Mouse (Mus musculus): ENCODE measurements around the gene Ank3.
A peak's percentile ranks its signal among the peaks of the same experiment; 100 is the strongest.

Ank3 gene

DNA sequence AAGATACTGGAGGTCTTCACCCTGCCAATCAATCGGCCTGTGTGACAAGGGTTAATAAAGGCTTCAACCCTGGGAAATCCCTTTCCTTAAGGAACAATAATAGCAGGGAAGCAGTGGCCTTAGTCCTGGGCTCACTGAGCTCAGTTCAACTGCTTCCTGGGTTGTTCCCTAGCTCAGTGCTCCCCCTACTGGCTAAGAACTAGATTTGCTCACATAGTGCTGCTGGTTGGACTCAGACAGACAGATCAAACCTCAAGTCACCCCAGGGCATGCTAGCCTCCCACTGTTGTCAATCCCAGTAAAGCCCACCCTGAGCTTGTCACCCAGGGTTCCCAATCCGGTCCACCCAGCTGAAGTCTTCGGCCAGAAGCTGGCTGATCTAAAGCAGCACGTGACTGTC, 447.2 kb downstream of the Ank3 start:
- peak; percentile 89 for DNase-seq (ENCODE audit: low spot score)

- peak; percentile 20 for DNase-seq (ENCODE audit: low spot score)
Measured at GRCm38 (mm10) chr10:69852366-69853091, 454.0 kb downstream of the Ank3 start.

- DNase-seq (ENCODE audit: low spot score): no peak
Measured at GRCm38 (mm10) chr10:69854587-69855185, 456.1 kb downstream of the Ank3 start.

DNA sequence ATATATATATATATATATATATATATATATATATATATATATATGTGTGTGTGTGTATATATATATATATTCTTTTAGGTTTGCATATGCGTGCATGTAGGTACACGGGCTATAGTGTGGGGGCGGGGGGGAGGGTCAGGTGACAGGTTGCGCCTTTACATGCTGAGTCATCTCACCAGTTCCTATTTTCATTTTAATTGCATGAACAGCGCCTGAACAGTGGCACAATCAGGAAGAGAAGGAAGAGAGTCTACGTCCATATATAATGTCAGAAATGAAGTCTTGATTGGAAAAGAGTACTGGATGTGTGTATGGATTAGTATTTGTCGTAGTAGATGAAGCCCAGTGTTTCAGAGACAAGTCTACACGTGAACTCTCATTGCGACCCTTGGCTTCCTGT, 459.4 kb downstream of the Ank3 start:
- DNase-seq (ENCODE audit: low spot score): no peak

GRCm38 (mm10) chr10:69858897-69859605, 460.5 kb downstream of the Ank3 start:
- DNase-seq (ENCODE audit: low spot score): peak; percentile 8

DNA sequence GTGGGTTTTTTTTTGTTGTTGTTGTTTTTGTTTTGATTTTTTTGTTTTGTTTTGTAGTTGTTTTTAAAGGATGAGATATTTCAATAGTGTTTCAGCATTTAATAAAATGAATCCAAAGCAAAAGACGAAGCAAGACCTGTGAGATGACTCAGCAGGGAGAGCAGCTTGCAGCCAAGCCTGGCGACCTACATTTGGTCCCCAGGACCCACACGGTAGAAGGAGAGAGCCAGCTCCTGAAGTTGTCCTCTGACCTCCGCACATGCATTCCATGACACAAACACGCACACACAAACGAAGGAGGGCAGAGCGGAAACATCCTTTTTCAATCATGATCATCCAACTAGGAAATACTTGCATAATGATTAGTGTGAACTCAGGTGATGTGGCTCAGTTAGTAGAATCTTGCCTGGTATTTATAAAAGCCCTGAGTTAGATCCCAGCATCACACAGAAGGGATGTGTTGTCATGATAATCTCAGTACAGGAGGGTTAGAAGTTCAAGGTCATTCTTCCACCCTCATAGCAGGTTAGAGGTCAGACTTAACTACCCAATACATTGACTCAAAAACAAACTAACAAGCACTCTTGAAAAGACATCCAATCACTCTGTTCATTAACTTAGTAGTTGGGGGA, 461.4 kb downstream of the Ank3 start:
- DNase-seq (ENCODE audit: low spot score): no peak

DNA sequence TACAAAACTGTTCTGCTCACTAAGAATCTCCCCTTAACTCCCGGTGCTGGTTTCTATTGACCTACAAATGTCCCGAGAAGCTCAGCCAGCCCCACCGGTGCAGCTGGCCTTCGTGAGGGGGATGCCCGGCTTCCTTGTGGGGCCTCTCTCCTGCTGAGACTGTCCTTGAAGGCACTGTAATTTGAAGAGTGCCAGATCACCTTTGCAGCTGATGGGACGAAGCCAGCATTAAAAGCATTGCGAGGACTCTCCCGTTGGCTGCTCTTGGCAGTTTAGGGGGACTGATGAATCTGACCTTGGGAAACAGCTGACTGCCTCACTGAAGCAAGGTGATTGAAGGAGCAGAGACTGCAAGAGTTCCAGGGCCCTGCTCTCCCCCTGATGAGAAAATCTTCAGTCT, 464.3 kb downstream of the Ank3 start:
- no peak for DNase-seq (ENCODE audit: low spot score)

- DNase-seq (ENCODE audit: low spot score): peak; percentile 84
Measured at GRCm38 (mm10) chr10:69870348-69870747, 471.8 kb downstream of the Ank3 start.

- no peak for DNase-seq (ENCODE audit: low spot score)
Measured at GRCm38 (mm10) chr10:69870947-69871346, 472.4 kb downstream of the Ank3 start.

GRCm38 (mm10) chr10:69872182-69872741, 473.7 kb downstream of the Ank3 start:
- DNase-seq (ENCODE audit: low spot score): no peak

DNA sequence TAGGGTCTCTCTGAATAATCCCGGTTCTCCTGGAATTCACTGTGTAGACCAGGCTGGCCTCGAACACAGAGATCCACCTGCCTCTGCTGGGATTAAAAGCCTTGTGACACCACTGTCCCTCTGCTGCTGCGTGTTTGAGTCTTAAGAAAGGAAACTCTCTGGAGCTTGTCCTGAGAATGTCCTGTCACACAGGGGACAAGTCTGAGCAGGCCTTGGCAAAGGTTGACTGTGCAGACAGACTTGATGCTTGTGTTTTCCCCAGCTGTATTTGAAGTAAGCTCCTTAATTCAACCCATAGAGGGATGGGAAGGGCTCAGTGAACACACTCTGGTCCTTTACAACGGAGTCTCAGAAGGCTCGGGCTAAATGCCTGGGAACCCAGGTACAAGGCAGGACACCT, 474.3 kb downstream of the Ank3 start:
- no peak for DNase-seq (ENCODE audit: low spot score)

DNA sequence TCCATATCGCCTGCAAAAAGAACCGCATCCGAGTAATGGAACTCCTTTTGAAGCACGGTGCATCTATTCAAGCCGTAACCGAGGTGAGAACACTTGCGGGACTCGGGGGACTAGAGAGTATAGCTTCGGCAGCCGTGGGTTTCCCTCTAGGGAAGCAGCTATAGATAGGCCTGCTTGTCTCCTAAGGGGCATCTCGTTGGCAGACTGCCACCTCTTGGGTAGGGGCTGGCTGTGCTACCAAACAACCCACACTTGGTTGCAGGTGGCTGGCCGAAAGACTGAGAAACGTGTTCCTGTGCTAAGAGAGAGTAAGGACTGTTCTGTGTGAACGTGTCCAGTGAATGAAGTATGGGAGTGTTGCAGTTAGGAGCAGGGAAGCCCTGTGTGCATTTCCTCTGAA, 476.2 kb downstream of the Ank3 start:
- DNase-seq (ENCODE audit: low spot score): no peak

DNA sequence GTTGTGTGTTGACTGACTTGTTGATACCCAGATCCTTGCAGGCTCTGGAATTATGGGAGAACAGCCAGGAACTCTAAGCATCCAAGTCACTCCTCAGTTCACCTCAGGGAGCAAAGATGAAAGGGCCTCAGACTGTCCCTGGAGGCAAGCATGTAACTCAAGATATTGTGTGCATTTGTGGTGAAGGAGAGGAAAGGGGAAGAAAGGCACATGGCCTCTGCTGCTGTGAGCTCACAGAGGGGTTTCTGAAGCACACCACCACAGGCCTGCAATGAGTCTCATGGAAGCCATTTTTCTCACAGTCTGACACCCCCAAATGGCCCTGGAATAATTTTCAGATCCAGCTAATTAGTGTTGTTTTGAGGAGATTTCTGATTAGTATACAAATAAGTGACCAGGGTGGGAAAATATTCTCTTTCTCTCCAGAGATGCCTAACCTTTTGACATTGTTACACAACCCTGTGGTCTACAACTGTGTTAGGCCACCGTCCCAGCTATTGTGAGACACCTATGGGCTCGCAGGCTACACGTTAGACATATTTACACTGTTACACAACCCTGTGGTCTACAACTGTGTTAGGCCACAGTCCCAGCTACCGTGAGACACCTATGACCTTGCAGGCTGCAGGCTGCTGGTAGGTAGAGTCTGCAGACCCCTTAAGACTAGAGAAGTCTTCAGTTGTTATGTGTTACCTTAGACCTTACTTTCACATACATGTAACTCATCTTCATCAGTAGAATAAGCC, 485.5 kb downstream of the Ank3 start:
- no peak for DNase-seq (ENCODE audit: low spot score)

GRCm38 (mm10) chr10:69888399-69888798, 489.8 kb downstream of the Ank3 start:
- DNase-seq (ENCODE audit: low spot score): peak; percentile 85

GRCm38 (mm10) chr10:69889779-69890178, 491.2 kb downstream of the Ank3 start:
- peak; percentile 70 for DNase-seq (ENCODE audit: low spot score)

DNA sequence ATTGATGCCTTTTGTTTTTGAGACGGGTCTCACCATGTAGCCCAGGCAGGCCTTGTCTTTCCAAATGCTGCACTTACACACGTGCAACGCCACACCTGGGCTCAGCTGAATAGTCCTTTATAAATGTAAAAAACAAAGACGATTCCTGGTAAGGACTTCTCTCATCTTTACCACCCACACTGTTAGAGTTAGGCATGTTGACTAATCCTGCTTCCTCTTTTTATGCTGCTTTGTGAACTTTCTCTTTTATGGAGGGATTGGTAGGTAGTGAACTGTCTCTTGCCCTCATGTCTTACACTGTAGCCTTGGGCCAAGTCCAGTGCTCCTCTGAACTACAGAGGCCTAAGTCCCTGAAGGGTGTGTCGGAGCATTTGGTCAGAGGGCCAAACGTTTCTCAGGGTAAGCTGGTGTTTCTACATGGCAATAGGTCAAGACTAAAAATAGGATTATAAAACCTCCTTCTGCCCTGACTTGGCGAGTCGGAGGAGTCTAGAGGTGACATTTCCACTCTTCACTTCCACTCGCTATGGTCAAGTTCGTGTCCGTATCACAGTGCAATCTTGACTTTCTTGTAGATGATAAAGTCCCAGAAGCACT, 491.9 kb downstream of the Ank3 start:
- DNase-seq (ENCODE audit: low spot score): no peak

- DNase-seq (ENCODE audit: low spot score): no peak
Measured at GRCm38 (mm10) chr10:69892162-69892561, 493.6 kb downstream of the Ank3 start.

- no peak for DNase-seq (ENCODE audit: low spot score)
Measured at GRCm38 (mm10) chr10:69895606-69896005, 497.0 kb downstream of the Ank3 start.

- no peak for DNase-seq (ENCODE audit: low spot score)
Measured at GRCm38 (mm10) chr10:69897927-69898326, 499.4 kb downstream of the Ank3 start.

DNA sequence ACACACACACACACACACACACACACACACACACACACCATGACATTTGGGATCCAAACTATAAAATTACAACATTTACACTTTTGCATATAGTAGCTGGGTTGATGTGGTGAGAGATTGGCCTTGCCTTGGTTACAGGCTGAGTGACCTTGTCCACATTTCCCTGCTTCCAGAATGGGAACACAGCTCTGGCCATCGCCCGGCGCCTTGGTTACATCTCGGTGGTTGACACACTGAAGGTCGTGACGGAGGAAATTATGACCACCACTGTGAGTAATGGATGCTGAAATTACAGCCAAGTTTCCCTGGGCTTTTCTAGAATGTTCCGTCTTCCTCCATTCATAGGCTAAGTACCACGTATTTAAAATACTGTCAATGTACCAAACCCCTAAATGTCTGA, 500.2 kb downstream of the Ank3 start:
- no peak for DNase-seq (ENCODE audit: low spot score)

DNA sequence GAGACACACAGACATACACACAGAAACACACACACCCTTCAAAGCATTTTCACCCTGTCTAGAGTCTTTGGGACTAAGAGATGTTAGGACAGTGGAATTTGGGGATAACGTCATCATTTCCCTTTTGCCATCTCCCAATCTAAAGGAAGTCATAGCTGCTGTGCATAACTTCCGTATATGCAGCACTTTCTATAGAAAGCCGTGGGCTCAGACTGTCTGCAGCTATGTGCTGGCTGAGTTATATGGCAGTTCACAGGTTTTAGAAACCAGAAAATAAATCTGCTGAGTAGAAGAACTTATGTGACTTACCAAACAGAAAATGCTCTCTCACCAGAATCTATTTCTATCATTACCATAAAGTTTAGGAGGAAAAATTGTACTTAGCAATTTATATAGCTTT, 501.2 kb downstream of the Ank3 start:
- DNase-seq (ENCODE audit: low spot score): no peak

Data from embryo, embryonic 10.5 days (tissue).